17 mouse cellular contexts compared by ENCODE assay signal in genomic region chr12:92189022-92189421, GRCm38 (mm10).
"Had no signal": no experiment of that assay in that cellular context is flagged by ENCODE, and none has a peak within 500 bp of the region (broad histone marks: within the 10 kb centered on the region; RNA-seq: fewer than 3 reads in every experiment).

No protein-coding gene starts in this region.

- DNase-seq: left cerebral cortex, postnatal 4 days; liver; liver, embryonic 13.5 days; liver, postnatal 0 days; lung, adult 18-20 months; lung, adult 2 months; lung, embryonic 14.5 days; lung, postnatal 10 days; lung, postnatal 14 days; lung, postnatal 36 days; lung, postnatal 4 days; midbrain, embryonic 14.5 days had no signal

- ATAC-seq: liver, embryonic 12.5 days; liver, postnatal 0 days; lung, postnatal 0 days; midbrain, embryonic 13.5 days; midbrain, embryonic 15.5 days; midbrain, embryonic 16.5 days had no signal
